Comparison of ENCODE assay signal across 16 mouse cellular contexts in the genomic region with DNA sequence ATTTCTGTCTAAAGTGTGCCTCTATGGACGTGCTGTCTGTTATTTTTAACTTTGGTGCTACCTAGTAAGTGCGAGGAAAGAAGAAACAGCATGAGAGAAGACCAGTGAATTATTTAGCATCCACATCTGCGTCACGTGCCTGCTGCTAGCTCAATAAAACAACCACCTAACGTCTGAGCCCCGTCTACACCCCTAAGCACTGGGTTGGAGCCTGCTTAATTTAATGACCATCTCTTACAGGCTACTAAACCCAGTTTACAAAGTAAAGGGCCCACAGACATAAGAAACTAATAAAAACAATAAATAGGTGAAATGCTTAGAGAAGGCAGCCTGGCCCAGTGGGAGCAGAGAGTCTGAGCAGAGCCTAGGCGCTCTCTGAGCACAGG. TPM values are rescaled to one million over a fixed set of nuclear protein-coding genes. Genes with fewer than 3 reads are reported as not detected.
DNase-seq lines count a peak whose midpoint lies in the region; ATAC-seq and TF ChIP-seq lines count a peak whose summit lies in the region.
"Had no signal": no experiment of that assay in that cellular context is flagged by ENCODE, and none has a peak within 500 bp of the region (broad histone marks: within the 10 kb centered on the region; RNA-seq: fewer than 3 reads in every experiment).

No protein-coding gene starts in this region.

- H3K9ac ChIP-seq in forebrain, embryonic 13.5 days = no peak overlapping the region
- no peak overlapping the region for H3K9ac ChIP-seq in forebrain, embryonic 16.5 days (replicated peaks; ENCODE audit: low read depth, low read length)
- no peak overlapping the region for H3K9ac ChIP-seq in heart, embryonic 15.5 days
- H3K9ac ChIP-seq in midbrain, embryonic 11.5 days (ENCODE audit: low read length) = no peak overlapping the region
- H3K9ac ChIP-seq: embryonic facial prominence, embryonic 15.5 days had no signal

- DNase-seq in heart, adult 8-10 months (ENCODE audit: low spot score) = no peak
- no peak for DNase-seq in midbrain, embryonic 11.5 days (ENCODE audit: low spot score, missing footprints)
- DNase-seq in cerebellum, adult 18-20 months = no peak
- DNase-seq in adrenal gland, adult 8-10 months = no peak
- DNase-seq: cerebellum, adult 11-12 months; gastrocnemius, postnatal 36 days; right cerebral cortex, adult 18-20 months; thymus, postnatal 36 days had no signal

- no peak overlapping the region for H3K4me3 ChIP-seq in forebrain, embryonic 13.5 days
- no peak overlapping the region for H3K4me3 ChIP-seq in forebrain, embryonic 16.5 days (replicated peaks; ENCODE audit: low read length)
- no peak overlapping the region for H3K4me3 ChIP-seq in heart, embryonic 15.5 days
- no peak overlapping the region for H3K4me3 ChIP-seq in embryonic fibroblast, embryonic 13.5 days (ENCODE audit: insufficient read depth, low read length)
- H3K4me3 ChIP-seq in midbrain, embryonic 11.5 days (ENCODE audit: low read depth, low read length) = no peak overlapping the region
- H3K4me3 ChIP-seq: embryonic facial prominence, embryonic 15.5 days had no signal

- TF ChIP-seq POLR2A in embryonic fibroblast, embryonic 13.5 days (IDR thresholded peaks at IDR 0.05; ENCODE audit: low read depth, low read length) = no peak

- no peak for TF ChIP-seq CTCF in embryonic fibroblast, embryonic 13.5 days (IDR thresholded peaks at IDR 0.05; ENCODE audit: borderline replicate concordance, insufficient read depth, low read length)

- no peak for ATAC-seq in forebrain, embryonic 13.5 days
- no peak for ATAC-seq in forebrain, embryonic 16.5 days
- no peak for ATAC-seq in heart, embryonic 15.5 days (replicated peaks; ENCODE audit: insufficient number of reproducible peaks, insufficient read depth, low FRiP score, low read depth)
- no peak for ATAC-seq in midbrain, embryonic 11.5 days (ENCODE audit: low FRiP score)
- ATAC-seq: intestine, embryonic 16.5 days; lung, postnatal 0 days had no signal

- no peaks in the 10 kb centered on the region for H3K9me3 ChIP-seq in forebrain, embryonic 13.5 days (replicated peaks)
- H3K9me3 ChIP-seq in forebrain, embryonic 16.5 days (ENCODE audit: control insufficient read depth, low read length) = no peaks in the 10 kb centered on the region
- H3K9me3 ChIP-seq in heart, embryonic 15.5 days (replicated peaks) = no peaks in the 10 kb centered on the region
- H3K9me3 ChIP-seq in midbrain, embryonic 11.5 days (ENCODE audit: control insufficient read depth, low read length) = no peaks in the 10 kb centered on the region
- H3K9me3 ChIP-seq: embryonic facial prominence, embryonic 15.5 days had no signal

- peak overlapping the region; percentile 4; the same call in 1 of the 2 replicates for H3K27ac ChIP-seq in forebrain, embryonic 13.5 days
- H3K27ac ChIP-seq in forebrain, embryonic 16.5 days (ENCODE audit: low read length) = no peak overlapping the region
- peak overlapping the region; percentile 100 for H3K27ac ChIP-seq in heart, embryonic 15.5 days
- peak overlapping the region; percentile 12; the same call in 1 of the 2 replicates for H3K27ac ChIP-seq in embryonic fibroblast, embryonic 13.5 days (ENCODE audit: insufficient read depth, low read length)
- 0 out of 2 replicates have a peak overlapping the region, but pooled peaks have one; percentile 9 for H3K27ac ChIP-seq in midbrain, embryonic 11.5 days (ENCODE audit: low read depth, low read length)
- H3K27ac ChIP-seq: embryonic facial prominence, embryonic 15.5 days had no signal

- peaks cover 63% of the 10 kb centered on the region for H3K36me3 ChIP-seq in forebrain, embryonic 13.5 days (ENCODE audit: poor library complexity, severe bottlenecking)
- peaks cover 17% of the 10 kb centered on the region for H3K36me3 ChIP-seq in forebrain, embryonic 16.5 days (ENCODE audit: control insufficient read depth, insufficient read depth)
- H3K36me3 ChIP-seq in heart, embryonic 15.5 days = peaks cover 67% of the 10 kb centered on the region
- peaks cover 19% of the 10 kb centered on the region for H3K36me3 ChIP-seq in midbrain, embryonic 11.5 days (ENCODE audit: control insufficient read depth, insufficient read depth, low read length)

- peaks cover 43% of the 10 kb centered on the region for H3K4me1 ChIP-seq in forebrain, embryonic 13.5 days
- H3K4me1 ChIP-seq in forebrain, embryonic 16.5 days (replicated peaks; ENCODE audit: control insufficient read depth, insufficient read depth, low read length) = peaks cover 21% of the 10 kb centered on the region
- H3K4me1 ChIP-seq in heart, embryonic 15.5 days (replicated peaks) = peaks cover 93% of the 10 kb centered on the region
- H3K4me1 ChIP-seq in embryonic fibroblast, embryonic 13.5 days (ENCODE audit: control insufficient read depth, insufficient read depth, low read length) = peaks cover 20% of the 10 kb centered on the region
- H3K4me1 ChIP-seq in midbrain, embryonic 11.5 days (ENCODE audit: control insufficient read depth, insufficient read depth, low read length) = peaks cover 2% of the 10 kb centered on the region

- 71% methylated on average over 7 of the region's 7 CpGs for WGBS in forebrain, embryonic 13.5 days
- 58% methylated on average over 7 of the region's 7 CpGs for WGBS in forebrain, embryonic 16.5 days
- 57% methylated on average over 7 of the region's 7 CpGs for WGBS in heart, embryonic 15.5 days
- 61% methylated on average over 7 of the region's 7 CpGs for WGBS in midbrain, embryonic 11.5 days

- H3K27me3 ChIP-seq in forebrain, embryonic 13.5 days = no peaks in the 10 kb centered on the region
- H3K27me3 ChIP-seq in forebrain, embryonic 16.5 days (replicated peaks; ENCODE audit: control insufficient read depth, insufficient read depth, low read length) = no peaks in the 10 kb centered on the region
- no peaks in the 10 kb centered on the region for H3K27me3 ChIP-seq in heart, embryonic 15.5 days
- no peaks in the 10 kb centered on the region for H3K27me3 ChIP-seq in midbrain, embryonic 11.5 days (ENCODE audit: control insufficient read depth, insufficient read depth, low read length)
- H3K27me3 ChIP-seq: CH12.LX; embryonic facial prominence, embryonic 15.5 days had no signal

- H3K4me2 ChIP-seq in forebrain, embryonic 13.5 days = no peak overlapping the region
- no peak overlapping the region for H3K4me2 ChIP-seq in forebrain, embryonic 16.5 days (ENCODE audit: low read length)
- no peak overlapping the region for H3K4me2 ChIP-seq in heart, embryonic 15.5 days
- H3K4me2 ChIP-seq in midbrain, embryonic 11.5 days = no peak overlapping the region
- H3K4me2 ChIP-seq: embryonic facial prominence, embryonic 15.5 days had no signal

RNA-seq across cellular contexts. Expression of a gene that starts 11.2 kb away (rescaled TPM):
- 32.5 and 34.0 TPM in 2 replicates for polyA plus RNA-seq in forebrain, embryonic 13.5 days (2015; fragmentation: Nextera tagmentation; extraction: Ambion mirVana)
- 42.7 and 49.2 TPM in 2 replicates for polyA plus RNA-seq in forebrain, embryonic 16.5 days (2015; fragmentation: Nextera tagmentation; extraction: Ambion mirVana)
- 270 and 271 TPM in 2 replicates for polyA plus RNA-seq in heart, embryonic 15.5 days (2015; fragmentation: Nextera tagmentation; extraction: Ambion mirVana)
- total RNA-seq in heart, adult 8-10 months (2022) = 100 to 1,000 TPM; 757 to 917 (median 814) TPM
- 211 and 238 TPM in 2 replicates for polyA plus RNA-seq in embryonic fibroblast, embryonic 13.5 days (2011; ENCODE audit: insufficient read length, low read depth, missing spikeins)
- 81.3 and 87.0 TPM in 2 replicates for polyA plus RNA-seq in midbrain, embryonic 11.5 days (2014; fragmentation: Nextera tagmentation; extraction: Ambion mirVana)
- total RNA-seq in adrenal gland, adult 8-10 months (2022) = 100 to 1,000 TPM; 800 to 966 (median 845) TPM
